Mouse (Mus musculus) limb, embryonic 10.5 days (tissue): ENCODE data around the gene Ggt7. TPM values are rescaled to one million over a fixed set of nuclear protein-coding genes. Genes with fewer than 3 reads are reported as not detected.

ENCODE experiments used
- DNase-seq: peaks from one replicate; pipeline ENCODE4 v3.0.0-alpha.2; 2017; ENCODE audit warnings: low spot score
- H3K27ac ChIP-seq: fragments of 300-500 bp; sonication (generic); 2 replicates; pipeline ENCODE4 v1.5.1; 2016; ENCODE audit warnings: mild to moderate bottlenecking
- H3K27me3 ChIP-seq: fragments of 300-500 bp; sonication (generic); 2 replicates; pipeline ENCODE4 v1.6.1; 2016; ENCODE audit warnings: low read depth, mild to moderate bottlenecking; ENCODE audit not compliant: poor library complexity, severe bottlenecking
- H3K36me3 ChIP-seq: fragments of 300-500 bp; sonication (generic); 2 replicates; pipeline ENCODE4 v1.6.1; 2016; ENCODE audit warnings: mild to moderate bottlenecking, moderate library complexity
- H3K4me1 ChIP-seq: fragments of 300-500 bp; sonication (generic); 2 replicates; pipeline ENCODE4 v1.6.1; 2016
- H3K4me3 ChIP-seq: fragments of 300-500 bp; sonication (generic); 2 replicates; pipeline ENCODE4 v1.5.1; 2016; ENCODE audit warnings: mild to moderate bottlenecking, moderate library complexity
- H3K9me3 ChIP-seq: fragments of 300-500 bp; sonication (generic); replicated peaks from 2 replicates; pipeline ENCODE4 v1.6.1; 2016; ENCODE audit warnings: mild to moderate bottlenecking
- WGBS: fragments of 180-500 bp; shearing (Covaris S2); methylation state at CpG from one replicate; pipeline ENCODE4 v1.1.7; 2016; 5-methylcytosine and 5-hydroxymethylcytosine counted together
- polyA plus RNA-seq: library from polyadenylated mRNA; unstranded; fragments of >200 nt; fragmentation: Nextera tagmentation; extraction: Ambion mirVana; gene quantifications from 2 replicates; pipeline ENCODE4 v1.2.1, GENCODE M21; 2016

Gene Ggt7
- polyA plus RNA-seq, 1 experiment from 2014 or later, result 3.2 TPM

DNA sequence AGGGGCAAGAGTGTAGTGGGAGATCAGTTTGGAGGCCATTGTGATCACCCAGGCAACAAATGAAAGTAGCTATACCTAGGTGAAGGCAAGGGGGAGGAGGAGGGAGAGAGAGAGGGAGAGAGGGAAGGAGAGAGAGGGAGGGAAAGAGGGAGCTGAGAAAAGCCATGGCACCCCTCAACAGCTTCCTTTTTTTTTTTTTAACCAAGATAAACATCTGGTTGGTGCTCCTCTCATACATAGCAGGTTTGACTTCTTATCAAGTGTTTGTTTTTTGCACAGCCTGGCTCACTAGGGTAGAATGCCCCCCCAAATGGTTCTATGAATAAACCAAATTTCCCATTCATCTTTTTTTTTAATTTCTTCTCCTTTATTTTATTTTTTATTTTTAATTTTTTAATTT is 18.3 kb upstream of the Ggt7 start:
- H3K27ac ChIP-seq, result no peak overlapping the region
- H3K36me3 ChIP-seq, result no peaks in the 10 kb centered on the region
- no peak overlapping the region for H3K4me3 ChIP-seq
- DNase-seq, result no peak
- H3K9me3 ChIP-seq, result no peaks in the 10 kb centered on the region
- H3K27me3 ChIP-seq, result no peaks in the 10 kb centered on the region
- H3K4me1 ChIP-seq, result no peaks in the 10 kb centered on the region

DNA sequence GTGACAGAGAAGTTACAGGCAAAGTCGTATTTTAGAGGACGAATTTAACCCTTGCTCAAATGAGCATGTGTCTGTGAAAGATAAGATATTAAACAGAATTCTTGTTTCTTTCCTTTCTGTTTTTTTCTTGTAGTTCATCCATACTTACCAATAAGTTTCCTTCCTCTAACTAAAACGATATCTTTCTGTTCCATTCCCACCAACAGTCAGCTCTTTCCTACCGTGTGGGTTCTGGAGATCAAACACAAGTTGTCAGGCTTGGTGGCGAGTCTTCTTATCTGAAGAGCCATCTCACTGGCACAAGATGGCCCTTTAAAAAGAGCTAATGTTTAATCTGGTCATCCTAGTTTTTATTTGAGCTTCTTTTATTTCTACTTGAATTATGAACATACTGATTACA is 9.3 kb upstream of the Ggt7 start:
- Histone ChIP-seq H3K27ac (no peak overlapping the region), H3K27me3 (no peaks in the 10 kb centered on the region), H3K4me3 (no peak overlapping the region), H3K9me3 (no peaks in the 10 kb centered on the region), H3K36me3 (no peaks in the 10 kb centered on the region), H3K4me1 (no peaks in the 10 kb centered on the region)
- no peak for DNase-seq
- 71% methylated on average over 5 of the region's 5 CpGs for WGBS

DNA sequence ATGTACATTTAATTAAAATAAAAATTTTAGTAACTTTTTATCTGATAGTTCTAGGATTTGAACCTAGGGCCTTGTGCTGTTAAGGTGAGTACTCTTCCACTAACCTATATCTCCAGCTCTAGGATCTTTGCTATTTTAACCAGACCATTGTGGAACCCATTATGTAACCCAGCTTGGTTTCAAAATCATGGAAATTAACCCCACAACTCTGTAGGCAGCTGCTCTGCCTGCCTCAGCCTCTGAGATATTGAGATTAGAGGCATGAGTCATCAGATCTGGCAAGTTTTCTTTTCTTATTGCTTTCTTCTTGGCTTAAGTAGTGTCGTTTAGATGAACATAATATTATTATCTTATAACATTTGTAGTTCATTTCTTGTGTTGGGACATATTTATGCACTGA is 6.3 kb upstream of the Ggt7 start:
- 75% methylated on average over 1 of the region's 1 CpGs for WGBS
- no peak for DNase-seq
- Histone ChIP-seq H3K4me3 (no peak overlapping the region), H3K9me3 (no peaks in the 10 kb centered on the region), H3K4me1 (no peaks in the 10 kb centered on the region), H3K27ac (no peak overlapping the region), H3K36me3 (no peaks in the 10 kb centered on the region), H3K27me3 (no peaks in the 10 kb centered on the region)

- H3K9me3 ChIP-seq, result no peaks in the 10 kb centered on the region
- H3K4me3 ChIP-seq, result no peak overlapping the region
- H3K27me3 ChIP-seq, result no peaks in the 10 kb centered on the region
- peaks cover 3% of the 10 kb centered on the region; the same call in 1 of the 2 replicates for H3K4me1 ChIP-seq
- no peaks in the 10 kb centered on the region for H3K36me3 ChIP-seq
- DNase-seq, result no peak
- H3K27ac ChIP-seq, result no peak overlapping the region
- 62% methylated on average over 5 of the region's 5 CpGs for WGBS
These were observed 5.7 kb upstream of the Ggt7 start for GRCm38 (mm10) chr2:155523706-155524105.

DNA sequence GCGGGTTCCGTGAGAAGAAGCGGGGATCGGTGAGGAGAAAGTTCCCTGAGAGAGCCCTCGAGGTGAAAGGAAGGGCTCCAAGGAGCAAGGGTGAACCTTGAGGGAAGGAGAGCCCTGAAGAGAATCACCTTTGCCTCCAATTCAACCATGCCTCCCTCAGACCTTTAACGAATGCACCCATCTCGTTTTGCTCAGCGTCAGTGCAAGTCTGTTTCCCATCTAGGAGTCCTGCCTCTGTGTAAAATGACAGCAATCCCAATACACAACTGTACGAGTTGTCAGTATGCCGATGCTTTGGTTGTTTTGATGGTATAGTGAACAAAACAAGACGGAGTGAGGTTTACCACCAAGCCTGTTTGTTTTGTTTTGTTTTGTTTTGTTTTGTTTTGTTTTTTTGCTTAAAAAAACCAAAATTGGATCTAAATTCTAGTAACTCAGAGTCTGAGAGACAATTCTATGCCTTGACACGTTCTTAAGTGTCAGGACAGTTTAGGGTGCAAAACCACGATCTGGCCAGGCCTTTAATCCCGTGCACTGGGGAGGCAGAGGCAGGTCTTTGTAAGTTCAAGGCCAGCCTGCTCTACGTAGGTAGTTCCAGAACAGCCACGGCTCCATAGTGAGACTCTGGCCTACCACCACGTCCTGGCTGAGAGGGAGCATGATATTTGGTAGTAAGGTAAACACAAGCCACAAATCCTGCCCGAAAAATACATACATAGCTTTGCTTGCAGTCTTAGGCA is 664 bp upstream of the Ggt7 start:
- Histone ChIP-seq H3K27me3 (peaks cover 30% of the 10 kb centered on the region), H3K36me3 (no peaks in the 10 kb centered on the region), H3K4me1 (peaks cover 27% of the 10 kb centered on the region), H3K27ac (peak overlapping the region; percentile 77), H3K9me3 (no peaks in the 10 kb centered on the region), H3K4me3 (peak overlapping the region; percentile 70)
- no peak for DNase-seq
- WGBS, result 28% methylated on average over 18 of the region's 18 CpGs

- Histone ChIP-seq H3K4me3 (no peak overlapping the region), H3K36me3 (no peaks in the 10 kb centered on the region), H3K9me3 (no peaks in the 10 kb centered on the region), H3K27me3 (peaks cover 41% of the 10 kb centered on the region), H3K27ac (no peak overlapping the region), H3K4me1 (peaks cover 27% of the 10 kb centered on the region)
- peak; percentile 67 for DNase-seq
- 0% methylated on average over 1 of the region's 1 CpGs for WGBS
These were observed 2.1 kb downstream of the Ggt7 start for GRCm38 (mm10) chr2:155515941-155516340.

GRCm38 (mm10) chr2:155514666-155515065 is 3.4 kb downstream of the Ggt7 start:
- peak overlapping the region; percentile 66 for H3K27ac ChIP-seq
- H3K4me3 ChIP-seq, result peak overlapping the region; percentile 53
- H3K4me1 ChIP-seq, result peaks cover 27% of the 10 kb centered on the region
- H3K36me3 ChIP-seq, result no peaks in the 10 kb centered on the region
- 3% methylated on average over 23 of the region's 23 CpGs for WGBS
- peaks cover 41% of the 10 kb centered on the region for H3K27me3 ChIP-seq
- peak; percentile 63 for DNase-seq
- H3K9me3 ChIP-seq, result no peaks in the 10 kb centered on the region

- H3K27me3 ChIP-seq, result peaks cover 41% of the 10 kb centered on the region
- no peaks in the 10 kb centered on the region for H3K9me3 ChIP-seq
- peaks cover 23% of the 10 kb centered on the region for H3K4me1 ChIP-seq
- 0 out of 2 replicates have a peak overlapping the region, but pooled peaks have one; percentile 53 for H3K4me3 ChIP-seq
- H3K27ac ChIP-seq, result no peak overlapping the region
- H3K36me3 ChIP-seq, result no peaks in the 10 kb centered on the region
- WGBS, result 71% methylated on average over 5 of the region's 5 CpGs
- DNase-seq, result no peak
These were observed 4.5 kb downstream of the Ggt7 start for GRCm38 (mm10) chr2:155513543-155513942.

GRCm38 (mm10) chr2:155512479-155512878 is 5.6 kb downstream of the Ggt7 start:
- Histone ChIP-seq H3K4me1 (peaks cover 16% of the 10 kb centered on the region), H3K9me3 (no peaks in the 10 kb centered on the region), H3K36me3 (no peaks in the 10 kb centered on the region), H3K27me3 (peaks cover 41% of the 10 kb centered on the region), H3K4me3 (no peak overlapping the region), H3K27ac (no peak overlapping the region)
- WGBS, result 73% methylated on average over 4 of the region's 4 CpGs
- DNase-seq, result no peak

- WGBS, result 86% methylated on average over 10 of the region's 10 CpGs
- no peaks in the 10 kb centered on the region for H3K36me3 ChIP-seq
- no peaks in the 10 kb centered on the region for H3K9me3 ChIP-seq
- peaks cover 8% of the 10 kb centered on the region for H3K4me1 ChIP-seq
- no peak for DNase-seq
- 0 out of 2 replicates have a peak, but pooled peaks cover 3% of the 10 kb centered on the region for H3K27me3 ChIP-seq
- H3K4me3 ChIP-seq, result no peak overlapping the region
- H3K27ac ChIP-seq, result no peak overlapping the region
These were observed 10.1 kb downstream of the Ggt7 start for GRCm38 (mm10) chr2:155507721-155508470.

GRCm38 (mm10) chr2:155505811-155506210 is 12.2 kb downstream of the Ggt7 start:
- Histone ChIP-seq H3K36me3 (no peaks in the 10 kb centered on the region), H3K27ac (no peak overlapping the region), H3K4me3 (no peak overlapping the region), H3K4me1 (peaks cover 8% of the 10 kb centered on the region), H3K9me3 (no peaks in the 10 kb centered on the region), H3K27me3 (no peaks in the 10 kb centered on the region)
- no peak for DNase-seq
- 94% methylated on average over 9 of the region's 9 CpGs for WGBS

GRCm38 (mm10) chr2:155504440-155505355 is 13.3 kb downstream of the Ggt7 start:
- no peaks in the 10 kb centered on the region for H3K27me3 ChIP-seq

More at GRCm38 (mm10) chr2:155504440-155505355, 13.3 kb downstream of the Ggt7 start:
- H3K27ac ChIP-seq, result no peak overlapping the region
- WGBS, result 76% methylated on average over 13 of the region's 13 CpGs
- no peak overlapping the region for H3K4me3 ChIP-seq
- H3K4me1 ChIP-seq, result peaks cover 8% of the 10 kb centered on the region
- H3K9me3 ChIP-seq, result no peaks in the 10 kb centered on the region
- no peak for DNase-seq
- H3K36me3 ChIP-seq, result no peaks in the 10 kb centered on the region
